Mouse (Mus musculus) G1E (cell line): Measurements from ENCODE around the gene Pkp2.

ENCODE experiments used
- GATA1 ChIP-seq: IDR thresholded peaks from 2 replicates; pipeline ENCODE4 v1.6.1; 2012; ENCODE audit warnings: borderline replicate concordance, low read length, inconsistent platforms, mixed read lengths
- TAL1 ChIP-seq: conservative IDR thresholded peaks from 2 replicates; pipeline ENCODE4 v1.6.1; 2012; ENCODE audit warnings: low read depth, low read length, inconsistent platforms, mixed read lengths

- no peak for TF ChIP-seq TAL1
- no peak for TF ChIP-seq GATA1
Measured at GRCm38 (mm10) chr16:16213761-16214305, 715 bp downstream of the Pkp2 start.
